Mouse (Mus musculus) lung, postnatal 0 days (tissue): ENCODE measurements around the gene Fzd7.

Experiments
- CTCF ChIP-seq: IDR thresholded peaks from 2 replicates; pipeline ENCODE4 v1.5.1; 2016; ENCODE audit warnings: antibody characterized with exemption, mild to moderate bottlenecking
- EP300 ChIP-seq: IDR thresholded peaks from 2 replicates; pipeline ENCODE4 v1.6.1; 2016; ENCODE audit warnings: antibody characterized with exemption, mild to moderate bottlenecking, control low read depth

DNA sequence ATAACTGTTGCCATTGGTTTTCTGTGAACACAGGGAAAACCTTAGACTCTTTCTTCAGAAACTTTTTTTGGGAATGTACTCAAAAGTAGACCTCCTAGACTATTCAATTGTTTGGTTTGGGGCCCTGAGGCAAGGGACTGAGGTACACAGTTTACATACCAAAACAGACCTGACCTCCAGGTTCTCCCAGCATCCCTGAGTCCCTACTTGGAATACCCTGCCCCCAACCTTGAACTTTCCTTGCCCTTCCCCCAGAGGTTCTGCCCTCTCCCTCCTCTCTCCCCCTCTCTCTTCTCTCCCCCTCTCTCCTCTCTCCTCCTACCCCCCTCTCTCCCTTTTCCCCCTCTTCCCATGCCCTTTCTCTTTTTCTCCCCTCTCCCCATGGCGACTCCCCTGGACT, 40.2 kb downstream of the Fzd7 start:
- TF ChIP-seq CTCF (no peak), EP300 (no peak)
